Mouse (Mus musculus) kidney, postnatal 36 days (tissue): ENCODE results near the gene Nnmt.

Source experiments
- DNase-seq, 2 experiments: peaks; one replicate each; pipeline ENCODE4 v3.0.0; 2021 to 2022; ENCODE audit warnings: mixed read lengths in 2 of 2

Nnmt gene

GRCm38 (mm10) chr9:48635576-48636350 is 30.8 kb upstream of the Nnmt start:
- DNase-seq: no peak

GRCm38 (mm10) chr9:48633147-48633546 is 28.2 kb upstream of the Nnmt start:
- DNase-seq: no peak

DNA sequence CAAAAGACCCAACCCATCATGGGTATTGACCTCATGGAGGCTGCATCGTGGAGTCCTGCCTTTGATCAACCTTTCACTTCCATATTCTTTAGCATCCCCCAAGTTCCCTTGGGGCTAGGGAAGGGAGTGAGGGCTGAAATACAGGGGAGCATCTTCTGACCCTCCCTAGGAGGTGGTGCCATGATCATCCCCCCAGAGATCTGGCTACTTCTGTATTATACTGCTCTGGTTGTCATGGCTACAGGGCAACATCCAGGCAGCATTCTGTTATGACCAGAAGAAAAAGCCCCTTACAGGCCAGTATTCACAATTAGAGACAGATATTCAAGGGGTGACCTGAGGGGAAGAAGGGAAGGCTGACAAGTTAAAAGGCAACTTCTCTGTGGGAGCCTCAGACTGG is 14.3 kb upstream of the Nnmt start:
- no peak for DNase-seq

DNA sequence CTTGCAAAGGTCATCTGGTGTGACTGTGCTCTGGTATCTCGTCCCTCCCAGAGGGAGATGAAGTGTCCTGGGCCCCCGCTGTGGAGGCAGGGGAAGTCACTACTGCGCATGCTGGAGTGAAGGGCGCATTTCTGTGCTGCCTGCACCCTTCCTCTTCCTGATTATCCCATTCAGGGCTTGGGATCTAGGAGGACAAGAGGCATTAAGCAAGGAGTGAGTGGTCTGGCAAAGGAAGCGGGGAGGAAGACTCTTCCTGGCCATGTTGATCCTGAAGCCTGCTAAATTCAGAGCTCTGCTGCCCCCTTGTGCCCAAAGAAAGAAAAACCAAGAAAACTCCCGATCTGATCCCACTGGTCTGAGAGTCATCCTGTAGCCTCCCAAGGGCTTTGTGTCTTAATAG is 13.6 kb upstream of the Nnmt start:
- peak; percentile 64 to 82 for DNase-seq

DNA sequence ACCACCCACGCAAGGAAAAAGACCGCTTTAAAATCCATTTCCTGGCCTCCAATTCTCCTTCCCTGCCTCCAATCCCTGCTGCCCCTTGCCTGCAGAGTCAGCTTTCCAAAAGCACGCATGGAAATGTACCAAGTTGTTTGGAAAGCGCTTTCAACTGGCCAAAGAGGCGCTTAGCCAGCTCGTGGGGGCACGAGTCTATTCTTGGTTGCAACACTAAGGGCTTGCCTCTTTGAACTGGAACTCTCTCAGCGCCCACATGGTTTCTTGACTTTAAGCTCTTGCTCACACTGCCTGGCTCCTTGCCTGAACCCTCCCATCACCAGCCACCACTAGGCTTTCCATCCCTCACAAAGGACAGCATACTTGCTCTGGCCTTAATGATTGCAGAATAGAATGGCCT is 13.2 kb upstream of the Nnmt start:
- peak; percentile 29 to 36 for DNase-seq

DNA sequence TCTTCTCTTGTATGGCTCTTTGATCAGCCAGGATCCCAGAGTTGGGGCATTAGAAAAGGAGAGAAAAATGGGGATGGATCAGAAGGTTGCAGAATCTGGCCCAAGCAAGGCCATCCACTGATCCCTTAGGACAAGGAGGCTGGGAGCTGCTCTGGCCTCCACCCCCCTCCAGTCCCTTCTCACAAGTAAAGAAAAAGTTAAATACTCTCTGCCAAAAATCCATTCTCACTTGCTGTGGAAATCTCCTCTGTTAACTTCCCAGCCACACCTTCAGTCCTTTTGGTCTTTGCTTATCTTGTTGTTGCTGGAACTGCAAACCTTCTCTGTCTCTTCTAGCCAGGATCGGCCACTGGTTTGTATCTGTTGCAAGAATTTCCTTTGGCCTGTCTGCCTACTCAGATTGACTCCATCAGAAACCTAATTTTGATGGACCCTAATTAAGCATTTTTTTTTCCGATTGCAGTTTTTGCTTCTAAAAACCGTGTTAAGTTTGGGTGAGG is 12.6 kb upstream of the Nnmt start:
- no peak for DNase-seq

- no peak for DNase-seq
These were observed 8.3 kb upstream of the Nnmt start for GRCm38 (mm10) chr9:48613221-48613620.

DNA sequence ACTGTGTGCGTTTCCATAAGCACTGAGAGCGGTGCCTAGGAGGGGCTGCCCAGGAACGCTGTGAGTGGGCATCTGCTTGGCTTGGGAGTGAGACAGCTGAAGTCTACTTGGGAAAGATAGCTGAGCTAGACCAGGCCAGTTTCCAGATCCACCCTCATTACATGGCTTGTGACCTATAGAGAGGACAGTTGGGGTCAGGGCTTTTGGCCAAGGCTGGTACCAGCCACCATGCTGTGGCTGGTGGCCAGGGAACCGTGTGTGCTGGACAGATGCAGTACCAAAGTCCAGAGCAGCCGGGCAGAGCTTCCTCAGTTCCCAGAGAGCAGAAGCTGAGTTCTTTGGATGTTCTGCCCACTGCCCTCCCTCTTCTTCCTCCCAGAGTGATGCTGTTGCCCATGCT is 7.6 kb upstream of the Nnmt start:
- DNase-seq: peak; percentile 16 to 58

GRCm38 (mm10) chr9:48611032-48611431 is 6.1 kb upstream of the Nnmt start:
- no peak for DNase-seq

GRCm38 (mm10) chr9:48609734-48610133 is 4.8 kb upstream of the Nnmt start:
- DNase-seq: no peak

- DNase-seq: no peak
These were observed 2.5 kb upstream of the Nnmt start for GRCm38 (mm10) chr9:48607417-48607816.

DNA sequence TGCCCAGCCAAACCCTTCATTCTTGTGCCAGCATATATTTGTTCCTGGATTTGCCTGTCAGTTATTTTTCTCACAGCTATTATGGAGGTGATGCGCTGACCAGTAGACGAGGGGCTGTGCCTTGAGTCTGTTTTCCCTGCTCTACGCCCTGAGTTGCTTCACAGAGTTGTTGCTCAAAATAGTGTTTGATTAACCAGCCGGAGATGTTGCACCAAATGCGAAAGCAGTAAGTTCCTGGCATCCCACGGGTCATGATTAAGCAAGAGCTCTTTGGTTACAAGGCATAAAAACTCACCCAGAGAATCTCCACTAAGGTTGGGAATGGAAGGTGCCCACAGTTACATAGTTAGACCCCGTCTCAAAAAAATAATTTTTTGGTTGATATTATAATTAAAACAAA is 1.2 kb upstream of the Nnmt start:
- no peak for DNase-seq

DNA sequence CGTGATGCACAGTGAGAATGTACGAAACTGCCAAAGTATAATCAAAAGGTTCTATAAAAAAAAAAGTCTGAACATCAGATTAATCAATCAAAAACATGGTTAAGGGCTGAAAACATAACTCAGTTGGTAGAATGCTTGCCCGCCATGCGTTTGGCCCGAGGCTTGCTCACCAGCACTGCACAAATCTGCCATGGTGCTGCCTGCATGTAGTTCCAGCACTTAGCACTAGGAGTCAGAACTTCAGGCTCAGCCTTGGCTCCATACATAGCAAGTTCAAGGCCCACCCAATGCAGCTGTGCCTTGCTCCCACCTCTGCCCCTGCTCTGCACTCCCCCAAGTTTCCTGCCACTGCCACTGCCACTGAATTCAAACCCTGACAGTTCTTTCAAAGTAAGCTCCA is 744 bp upstream of the Nnmt start:
- DNase-seq: no peak

- no peak for DNase-seq
These were observed 727 bp downstream of the Nnmt start for GRCm38 (mm10) chr9:48604226-48604625.

DNA sequence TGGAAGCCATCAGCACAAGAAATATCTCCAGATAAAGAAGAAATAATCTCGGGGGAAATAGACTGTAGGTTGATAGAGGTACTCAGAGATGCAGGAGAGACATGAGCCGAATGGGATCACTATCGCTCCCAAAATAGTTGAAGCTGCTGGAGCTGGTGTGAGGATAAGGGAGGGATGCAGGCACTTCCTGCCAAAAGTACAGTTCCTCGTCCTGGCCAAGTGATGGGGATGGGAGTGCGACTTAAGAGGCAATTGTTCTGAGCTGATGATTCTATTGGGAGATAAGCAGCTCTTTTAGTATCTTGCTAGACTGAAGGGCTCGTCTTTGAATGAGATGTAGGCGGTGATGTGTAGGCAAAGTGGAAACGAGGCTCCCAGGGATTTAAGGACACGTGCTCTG is 4.1 kb downstream of the Nnmt start:
- no peak for DNase-seq

GRCm38 (mm10) chr9:48600066-48600465 is 4.9 kb downstream of the Nnmt start:
- no peak for DNase-seq

GRCm38 (mm10) chr9:48597494-48597893 is 7.5 kb downstream of the Nnmt start:
- no peak for DNase-seq

GRCm38 (mm10) chr9:48596924-48597323 is 8.0 kb downstream of the Nnmt start:
- DNase-seq: no peak

DNA sequence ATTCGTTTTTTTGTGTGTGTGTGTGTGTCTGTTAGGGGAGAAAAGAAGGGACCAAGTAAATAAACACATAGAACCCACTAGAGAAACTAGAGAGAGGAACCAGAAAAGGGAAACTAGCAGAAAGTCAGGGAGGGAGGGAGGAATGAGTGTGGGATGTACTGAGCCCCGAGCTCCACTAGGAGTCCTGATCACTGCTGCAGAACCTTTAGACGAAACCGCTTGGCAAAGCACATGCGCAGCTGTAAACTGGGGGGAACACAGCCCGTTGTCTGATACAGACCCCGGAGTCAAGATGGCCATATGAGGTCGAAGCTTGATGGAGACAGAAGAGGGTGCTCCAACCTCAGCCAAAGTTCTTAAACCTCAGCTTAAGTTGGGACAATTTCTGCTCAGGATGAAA is 11.0 kb downstream of the Nnmt start:
- DNase-seq: no peak

- DNase-seq: no peak
These were observed 14.3 kb downstream of the Nnmt start for GRCm38 (mm10) chr9:48590606-48591005.

DNA sequence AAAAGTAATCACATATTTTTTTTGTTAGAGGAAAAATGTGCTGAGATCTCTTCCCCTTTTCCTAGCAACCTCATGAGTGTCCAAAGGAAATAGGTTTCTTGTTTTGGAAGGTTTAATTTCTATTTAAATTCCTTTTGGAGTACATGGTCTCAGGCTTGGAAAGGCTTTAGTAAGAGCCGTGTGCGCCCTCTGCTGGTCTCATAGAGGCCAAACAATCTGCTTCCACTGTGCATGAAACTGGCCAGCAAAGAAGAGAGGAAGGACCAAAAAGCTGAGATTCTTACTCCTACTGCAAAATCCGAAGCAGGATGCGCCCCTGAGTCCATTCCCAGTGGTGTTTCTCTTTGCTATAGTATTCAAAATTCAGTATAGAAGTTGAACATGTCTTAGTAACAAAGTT is 18.6 kb downstream of the Nnmt start:
- peak; percentile 62 to 82 for DNase-seq

GRCm38 (mm10) chr9:48580808-48581207 is 24.1 kb downstream of the Nnmt start:
- DNase-seq: no peak

DNA sequence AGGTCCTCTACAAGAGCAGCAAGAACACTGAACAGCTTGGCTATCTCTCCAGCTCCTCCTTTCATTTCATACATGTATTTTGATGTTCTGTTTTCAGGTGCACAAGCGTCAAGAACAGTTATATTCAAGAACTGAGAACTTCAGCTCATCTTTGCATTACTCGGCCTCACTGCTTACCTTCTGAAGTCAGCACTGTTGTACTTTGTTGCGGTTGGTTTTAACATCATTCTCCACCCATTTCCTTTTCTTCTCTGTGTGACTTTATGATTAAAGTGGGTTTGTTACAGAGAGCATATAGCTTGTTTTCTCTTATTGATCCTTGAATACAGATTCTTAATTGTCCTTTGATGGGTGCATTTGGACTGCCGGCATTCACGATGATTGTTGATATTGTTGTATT is 42.6 kb downstream of the Nnmt start:
- DNase-seq: no peak

- peak; percentile 27 to 71 for DNase-seq
These were observed 45.3 kb downstream of the Nnmt start for GRCm38 (mm10) chr9:48559482-48560139.
